Mouse (Mus musculus) olfactory bulb, adult 2 months (tissue): Measurements from ENCODE around the gene Aplp1. TPM values are rescaled to one million over a fixed set of nuclear protein-coding genes. Genes with fewer than 3 reads are reported as not detected.

Experiments
- H3K27ac ChIP-seq: fragments of 200-500 bp; 2 replicates; pipeline ENCODE4 v1.5.1; 2012; ENCODE audit warnings: low read depth, low read length; ENCODE audit not compliant: insufficient read depth
- H3K4me1 ChIP-seq: fragments of 200-500 bp; 2 replicates; pipeline ENCODE4 v1.6.1; 2012; ENCODE audit warnings: low read length; ENCODE audit not compliant: control insufficient read depth, insufficient read depth
- H3K4me3 ChIP-seq: fragments of 200-500 bp; 2 replicates; pipeline ENCODE4 v1.5.1; 2012; ENCODE audit warnings: mild to moderate bottlenecking, low read depth, low read length, moderate library complexity; ENCODE audit not compliant: insufficient read depth
- CTCF ChIP-seq: fragments of 200-500 bp; IDR thresholded peaks from 2 replicates; pipeline ENCODE4 v1.5.1; 2012; ENCODE audit warnings: low read depth, mild to moderate bottlenecking, low read length, moderate library complexity; ENCODE audit not compliant: insufficient read depth
- POLR2A ChIP-seq: fragments of 200-500 bp; IDR thresholded peaks from 2 replicates; pipeline ENCODE4 v1.6.1; 2012; ENCODE audit warnings: mild to moderate bottlenecking, low read depth, low read length, moderate library complexity; ENCODE audit not compliant: insufficient read depth
- WGBS: fragments of 180-500 bp; shearing (Covaris S2); methylation state at CpG from one replicate; pipeline ENCODE4 v1.1.7; 2018; 5-methylcytosine and 5-hydroxymethylcytosine counted together
- polyA plus RNA-seq: library from polyadenylated mRNA; stranded (reverse); fragments of >200 nt; gene quantifications from 2 replicates; pipeline ENCODE4 v1.2.4, GENCODE M21; 2012; ENCODE audit warnings: low replicate concordance; ENCODE audit not compliant: missing spikeins, insufficient read depth, insufficient read length

Aplp1 gene
- polyA plus RNA-seq, 1 experiment, result 174 TPM

GRCm38 (mm10) chr7:30419561-30420499 lies 25.5 kb downstream of the Aplp1 start, which contains the start of gene Hcst:
Gene Hcst, minus strand, starts transcription at chr7:30419854.
- peaks cover 11% of the 10 kb centered on the region for H3K4me1 ChIP-seq
- TF ChIP-seq CTCF (no peak), POLR2A (no peak)
- 66% methylated on average over 10 of the region's 10 CpGs for WGBS
- no peak within 1 kb of the TSS for H3K4me3 ChIP-seq
- H3K27ac ChIP-seq, result peak within 1 kb of the TSS; percentile 16; the same call in 1 of the 2 replicates

- WGBS, result 80% methylated on average over 9 of the region's 9 CpGs
- TF ChIP-seq CTCF (no peak), POLR2A (no peak)
- H3K27ac ChIP-seq, result no peak overlapping the region
- H3K4me3 ChIP-seq, result no peak overlapping the region
- H3K4me1 ChIP-seq, result peaks cover 6% of the 10 kb centered on the region; the same call in 1 of the 2 replicates
These were observed 27.5 kb downstream of the Aplp1 start for GRCm38 (mm10) chr7:30417856-30418255.

- TF ChIP-seq CTCF (no peak), POLR2A (no peak)
- H3K4me3 ChIP-seq, result no peak within 1 kb of the TSS
- no peaks in the 10 kb centered on the region for H3K4me1 ChIP-seq
- H3K27ac ChIP-seq, result no peak within 1 kb of the TSS
- 81% methylated on average over 5 of the region's 5 CpGs for WGBS
These were observed 31.7 kb downstream of the Aplp1 start, which contains the start of gene Tyrobp for GRCm38 (mm10) chr7:30413596-30413995. Gene Tyrobp, plus strand, starts transcription at chr7:30413760.

GRCm38 (mm10) chr7:30412735-30413147 lies 32.6 kb downstream of the Aplp1 start:
- H3K4me3 ChIP-seq, result no peak overlapping the region
- TF ChIP-seq POLR2A, result no peak
- TF ChIP-seq CTCF, result no peak
- WGBS, result 69% methylated on average over 4 of the region's 4 CpGs
- no peaks in the 10 kb centered on the region for H3K4me1 ChIP-seq
- no peak overlapping the region for H3K27ac ChIP-seq

GRCm38 (mm10) chr7:30411023-30411422 lies 34.3 kb downstream of the Aplp1 start:
- Histone ChIP-seq H3K27ac (no peak overlapping the region), H3K4me1 (no peaks in the 10 kb centered on the region), H3K4me3 (no peak overlapping the region)
- TF ChIP-seq CTCF, result no peak
- WGBS, result 91% methylated on average over 3 of the region's 3 CpGs

- H3K4me3 ChIP-seq, result no peak overlapping the region
- no peak overlapping the region for H3K27ac ChIP-seq
- no peaks in the 10 kb centered on the region for H3K4me1 ChIP-seq
- TF ChIP-seq CTCF (no peak), POLR2A (no peak)
- WGBS, result 91% methylated on average over 2 of the region's 2 CpGs
These were observed 35.5 kb downstream of the Aplp1 start for GRCm38 (mm10) chr7:30409789-30410188.

GRCm38 (mm10) chr7:30408639-30409038 lies 36.7 kb downstream of the Aplp1 start:
- 88% methylated on average over 3 of the region's 3 CpGs for WGBS
- Histone ChIP-seq H3K4me1 (no peaks in the 10 kb centered on the region), H3K27ac (no peak overlapping the region), H3K4me3 (no peak overlapping the region)
- TF ChIP-seq CTCF, result no peak
- no peak for TF ChIP-seq POLR2A

GRCm38 (mm10) chr7:30402343-30402742 lies 43.0 kb downstream of the Aplp1 start:
- H3K27ac ChIP-seq, result no peak overlapping the region
- 73% methylated on average over 4 of the region's 4 CpGs for WGBS
- no peaks in the 10 kb centered on the region for H3K4me1 ChIP-seq
- TF ChIP-seq CTCF (no peak), POLR2A (no peak)
- no peak overlapping the region for H3K4me3 ChIP-seq

- no peak overlapping the region for H3K27ac ChIP-seq
- WGBS, result 63% methylated on average over 7 of the region's 7 CpGs
- H3K4me3 ChIP-seq, result no peak overlapping the region
- TF ChIP-seq POLR2A, result no peak
- no peak for TF ChIP-seq CTCF
- peaks cover under 1% of the 10 kb centered on the region for H3K4me1 ChIP-seq
These were observed 45.7 kb downstream of the Aplp1 start for GRCm38 (mm10) chr7:30399671-30400070.

GRCm38 (mm10) chr7:30394871-30395270 lies 50.5 kb downstream of the Aplp1 start:
- Histone ChIP-seq H3K27ac (no peak overlapping the region), H3K4me1 (peaks cover 12% of the 10 kb centered on the region), H3K4me3 (no peak overlapping the region)
- WGBS, result 43% methylated on average over 2 of the region's 2 CpGs
- no peak for TF ChIP-seq POLR2A
- no peak for TF ChIP-seq CTCF
